Mouse (Mus musculus) urinary bladder, adult 18-20 months (tissue): ENCODE results near the gene Sestd1.

Experiments used
- DNase-seq, 2 experiments: peaks; one replicate each; pipeline ENCODE4 v3.0.0; 2022; ENCODE audit warnings: low spot score in 2 of 2, mixed read lengths in 2 of 2

Sestd1 gene

GRCm38 (mm10) chr2:77173821-77174220 is 106.6 kb downstream of the Sestd1 start:
- no peak for DNase-seq

DNA sequence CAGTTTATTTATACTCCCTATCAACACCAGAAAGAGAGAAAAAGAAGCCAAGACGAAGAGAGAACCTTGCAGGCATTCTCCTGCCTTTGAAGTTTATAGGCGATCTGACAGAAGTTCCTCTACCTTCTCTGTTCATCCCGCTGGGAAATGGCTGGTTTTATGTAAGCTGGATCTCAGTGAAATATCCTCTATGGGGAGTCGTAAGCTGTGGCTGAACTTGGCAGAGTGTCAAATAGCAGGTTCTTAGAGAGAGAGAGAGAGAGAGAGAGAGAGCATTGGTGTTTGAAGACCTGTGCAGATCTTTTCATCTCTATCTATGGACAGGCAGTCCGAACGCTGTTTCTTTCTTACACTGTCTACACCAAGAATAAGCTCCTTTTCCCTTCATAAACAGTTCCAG is 107.0 kb downstream of the Sestd1 start:
- DNase-seq = no peak

- DNase-seq = peak in 1 of 2 experiments; percentile 11
Observed at GRCm38 (mm10) chr2:77172241-77172671, 108.1 kb downstream of the Sestd1 start.

DNA sequence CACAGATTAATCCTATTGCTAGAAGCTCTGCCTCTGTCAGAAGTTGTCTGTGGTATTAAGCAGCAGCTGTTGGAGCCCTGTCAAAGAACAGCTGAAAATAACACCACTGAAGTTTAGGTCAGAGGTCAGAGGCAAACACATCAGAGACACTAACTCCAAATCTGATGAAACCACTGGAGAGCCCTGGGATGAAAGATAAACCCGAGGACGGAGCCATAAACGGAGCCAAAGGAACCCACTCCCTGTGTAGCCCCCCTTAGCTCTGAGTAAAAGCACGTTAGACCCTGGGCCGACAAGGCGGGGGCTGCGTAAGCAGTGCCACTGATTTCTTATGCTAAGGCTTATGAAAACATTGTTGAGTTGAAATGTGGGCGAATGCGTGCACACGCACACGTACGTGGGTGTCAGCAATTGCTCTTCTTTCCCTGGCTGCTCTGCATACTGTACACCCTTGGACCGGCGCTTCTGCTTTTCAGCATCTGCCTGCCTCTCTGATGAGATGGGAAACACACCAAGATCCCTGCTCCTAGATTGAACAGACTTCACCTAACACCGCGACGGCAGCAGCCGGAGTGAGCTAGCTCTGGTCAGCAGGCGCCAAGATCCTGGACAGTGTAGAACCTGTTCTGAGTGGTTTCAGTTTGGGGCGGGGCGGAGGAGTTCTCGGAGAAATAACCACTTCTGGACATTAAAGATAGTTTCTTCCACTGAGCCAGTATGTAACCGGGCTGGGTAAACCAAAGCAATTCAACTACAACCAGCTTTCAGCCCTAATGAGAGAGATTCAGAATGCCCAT is 108.8 kb downstream of the Sestd1 start:
- DNase-seq = peak; percentile 16 to 28

DNA sequence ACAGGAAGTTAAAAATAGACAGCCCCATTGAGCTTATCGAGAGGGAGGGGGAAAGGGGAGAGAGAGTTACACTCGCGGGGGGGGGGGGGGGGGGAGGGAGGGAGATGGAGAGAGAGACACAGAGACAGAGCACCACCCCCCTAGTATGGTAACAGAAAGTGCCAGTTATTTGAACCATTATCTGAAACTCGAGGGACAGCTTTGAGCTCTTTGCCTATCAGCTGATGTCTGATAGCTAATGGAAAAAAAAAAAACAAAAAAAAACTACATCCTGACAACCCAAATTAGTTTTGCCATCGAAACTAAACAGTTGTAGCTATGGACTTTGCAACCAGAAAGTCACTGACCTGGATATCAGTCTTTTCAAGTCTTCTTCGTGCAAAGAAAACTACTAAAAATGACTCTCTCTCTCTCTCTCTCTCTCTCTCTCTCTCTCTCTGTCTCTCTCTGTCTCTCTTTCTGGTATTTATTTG is 109.7 kb downstream of the Sestd1 start, which contains the start of gene Ccdc141:
TSS of gene Ccdc141 (minus strand) at position 4 of the 473 bp plus-strand sequence.
- DNase-seq = no peak

DNA sequence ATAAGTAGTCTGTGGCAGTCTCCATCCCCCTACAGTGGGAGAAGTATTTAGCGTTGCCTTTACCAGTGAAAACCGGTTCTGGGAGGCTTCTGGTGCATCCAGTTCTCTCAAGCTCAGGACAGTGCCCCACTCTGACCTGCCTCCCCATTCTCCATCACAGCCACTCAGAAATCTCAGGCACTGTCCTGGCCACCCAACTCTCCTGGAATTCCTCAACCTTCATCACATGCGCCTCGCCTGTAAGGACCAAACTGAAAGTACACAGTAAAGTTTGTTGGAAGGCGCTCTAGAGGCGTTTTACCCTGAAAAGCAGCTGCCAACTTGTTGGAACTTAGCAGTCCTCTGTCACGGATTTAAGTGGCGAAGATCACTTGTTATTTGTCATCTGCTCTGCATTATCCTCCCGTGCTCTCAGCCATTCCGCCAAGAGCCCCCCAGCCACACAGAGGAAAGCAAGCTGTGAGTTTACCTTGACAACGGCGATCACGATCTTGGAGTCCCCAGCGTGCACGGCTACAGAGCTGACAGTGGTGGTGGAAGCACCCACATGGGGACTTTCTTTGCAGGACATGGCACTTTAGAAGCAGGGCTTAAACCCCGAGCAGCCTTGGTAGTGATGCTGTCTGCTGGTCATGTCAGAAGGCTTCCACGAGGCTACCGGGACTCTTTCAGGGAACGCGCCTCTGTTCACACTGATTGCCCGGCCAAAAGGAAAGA is 110.3 kb downstream of the Sestd1 start:
- peak; percentile 4 to 40 for DNase-seq

GRCm38 (mm10) chr2:77169218-77169617 is 111.2 kb downstream of the Sestd1 start:
- DNase-seq = no peak

DNA sequence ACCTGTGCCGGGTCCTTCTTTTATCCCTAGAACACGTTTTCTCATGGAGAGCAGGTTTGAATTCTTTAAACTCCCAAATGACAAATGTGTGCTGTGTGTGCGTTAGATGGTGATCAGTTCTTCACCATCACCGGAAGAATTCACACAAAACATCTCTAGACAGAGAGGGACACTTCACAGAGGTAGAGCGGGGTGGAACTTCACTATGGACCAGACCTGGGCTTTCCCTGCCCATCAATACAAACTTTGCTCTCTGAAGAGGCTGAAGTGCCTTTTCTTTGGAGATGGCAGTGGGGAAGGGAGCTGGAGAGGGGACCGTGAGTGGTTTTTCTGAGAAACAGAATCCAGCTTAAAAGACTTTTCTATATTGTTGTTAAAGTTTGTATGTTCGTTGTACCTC is 111.6 kb downstream of the Sestd1 start:
- DNase-seq = no peak

- DNase-seq = no peak
Observed at GRCm38 (mm10) chr2:77168081-77168685, 112.2 kb downstream of the Sestd1 start.

- no peak for DNase-seq
Observed at GRCm38 (mm10) chr2:77166366-77166765, 114.0 kb downstream of the Sestd1 start.

DNA sequence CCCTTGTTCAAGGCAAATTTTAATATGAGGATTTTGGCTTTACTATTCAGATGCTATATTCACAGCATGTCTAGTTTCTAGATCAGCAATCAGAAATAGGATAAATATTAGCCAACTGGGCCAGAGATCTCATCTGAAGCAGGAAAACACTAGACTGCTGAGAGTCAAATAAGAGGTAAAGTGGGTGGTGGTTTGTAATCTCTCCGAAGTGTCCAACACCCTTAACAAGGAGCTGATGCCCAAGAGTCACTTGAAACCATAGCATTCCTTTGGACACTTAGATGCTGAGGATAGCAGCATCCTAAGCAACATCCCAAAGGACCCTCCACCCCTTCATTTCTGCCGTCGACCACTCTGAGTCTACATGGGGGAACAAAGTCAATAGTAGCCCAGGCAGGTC is 115.7 kb downstream of the Sestd1 start:
- DNase-seq = no peak

- DNase-seq = no peak
Observed at GRCm38 (mm10) chr2:77163381-77163780, 117.0 kb downstream of the Sestd1 start.

- no peak for DNase-seq
Observed at GRCm38 (mm10) chr2:77162135-77162534, 118.3 kb downstream of the Sestd1 start.

GRCm38 (mm10) chr2:77157546-77157945 is 122.8 kb downstream of the Sestd1 start:
- DNase-seq = no peak

- DNase-seq = no peak
Observed at GRCm38 (mm10) chr2:77154080-77154479, 126.3 kb downstream of the Sestd1 start.

GRCm38 (mm10) chr2:77151255-77151654 is 129.1 kb downstream of the Sestd1 start:
- no peak for DNase-seq

GRCm38 (mm10) chr2:77149576-77149975 is 130.8 kb downstream of the Sestd1 start:
- DNase-seq = no peak

DNA sequence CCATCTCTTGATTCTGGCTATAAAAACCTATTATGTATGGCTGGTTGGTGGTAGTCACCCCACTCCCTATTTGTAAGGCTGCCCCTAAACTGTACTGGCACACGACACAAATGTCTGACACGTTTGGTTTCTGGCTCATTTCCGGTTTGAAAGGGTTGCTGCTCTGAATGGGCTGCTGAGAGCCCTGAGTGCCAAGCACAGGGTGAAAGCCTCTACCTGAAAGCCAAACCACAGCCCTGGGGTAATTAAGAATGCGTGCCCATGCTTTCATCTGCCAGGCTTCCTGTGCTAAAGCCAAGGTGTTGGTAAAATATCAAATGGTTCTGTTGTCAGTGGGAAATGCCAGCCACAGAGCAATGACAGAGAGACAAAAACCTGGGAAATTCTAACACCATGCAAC is 132.2 kb downstream of the Sestd1 start:
- no peak for DNase-seq

DNA sequence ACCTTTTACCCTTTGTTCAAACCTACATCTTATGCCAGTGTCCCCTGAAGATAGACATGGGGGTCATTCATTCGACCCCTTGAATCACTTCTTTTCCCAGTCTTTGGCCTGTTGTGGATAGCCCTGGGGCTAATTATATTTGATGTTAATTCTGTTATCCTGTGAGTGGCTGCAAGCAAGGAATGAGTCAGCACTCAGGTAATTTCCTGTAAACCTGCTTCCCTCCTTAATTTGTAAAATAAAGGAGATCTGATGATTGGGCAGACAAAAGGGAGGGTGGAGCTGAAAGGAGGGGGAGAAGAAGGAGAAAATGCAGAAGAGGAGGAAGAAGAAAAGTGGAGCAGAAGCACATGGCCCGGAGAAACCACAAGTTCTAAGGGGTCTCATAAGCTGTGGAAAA is 133.4 kb downstream of the Sestd1 start:
- no peak for DNase-seq

GRCm38 (mm10) chr2:77146291-77146690 is 134.1 kb downstream of the Sestd1 start:
- no peak for DNase-seq

DNA sequence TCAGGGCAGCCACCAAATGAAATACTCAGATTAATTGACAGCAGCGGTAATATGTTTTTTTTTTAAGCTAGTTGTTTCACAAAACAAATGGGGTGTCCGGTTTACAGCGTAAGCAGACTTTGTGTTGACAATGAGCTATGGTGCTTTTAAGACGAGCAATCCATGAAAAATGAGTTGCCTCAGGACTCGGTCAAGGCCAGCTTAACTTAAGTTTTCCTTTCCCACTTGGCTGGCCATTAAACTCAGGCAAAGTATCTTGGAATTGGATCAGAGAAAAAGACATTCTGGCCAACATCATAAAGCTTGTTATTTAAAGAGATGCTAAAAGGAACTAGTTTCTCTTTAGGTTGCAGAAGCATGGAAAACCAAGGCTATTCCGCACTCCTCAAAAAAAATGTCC is 136.9 kb downstream of the Sestd1 start:
- DNase-seq = no peak

GRCm38 (mm10) chr2:77138879-77139278 is 141.5 kb downstream of the Sestd1 start:
- DNase-seq = no peak
